Mouse (Mus musculus) lung, postnatal 4 days (tissue): Measurements from ENCODE around the gene Sgf29.
A peak's percentile ranks its signal among the peaks of the same experiment; 100 is the strongest.
"Not testable (repeated sequence)": the region's sequence is repeated elsewhere in the genome, so short reads cannot be mapped to it uniquely, and the experiment has no call there.

Source experiments
- DNase-seq, 2 experiments: peaks; one replicate each; pipeline ENCODE4 v3.0.0; 2021

The Sgf29 gene

GRCm38 (mm10) chr7:126642545-126643243 is 6.4 kb upstream of the Sgf29 start:
- DNase-seq: no peak

DNA sequence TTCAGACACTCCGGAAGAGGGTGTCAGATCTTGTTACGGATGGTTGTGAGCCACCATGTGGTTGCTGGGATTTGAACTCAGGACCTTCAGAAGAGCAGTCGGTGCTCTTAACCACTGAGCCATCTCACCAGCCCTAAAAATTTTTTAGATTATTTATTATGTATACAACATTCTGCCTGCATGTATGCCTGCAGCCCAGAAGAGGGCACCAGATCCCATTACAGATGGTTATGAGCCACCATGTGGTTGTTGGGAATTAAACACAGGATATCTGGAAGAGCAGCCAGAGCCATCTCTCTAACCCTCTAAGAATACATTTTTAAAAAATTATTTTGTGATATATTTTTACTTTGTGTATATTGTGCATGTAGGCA is 5.9 kb upstream of the Sgf29 start:
- peak; percentile 37 to 72 for DNase-seq

- DNase-seq: no peak
Observed at GRCm38 (mm10) chr7:126644345-126644744, 4.8 kb upstream of the Sgf29 start.

DNA sequence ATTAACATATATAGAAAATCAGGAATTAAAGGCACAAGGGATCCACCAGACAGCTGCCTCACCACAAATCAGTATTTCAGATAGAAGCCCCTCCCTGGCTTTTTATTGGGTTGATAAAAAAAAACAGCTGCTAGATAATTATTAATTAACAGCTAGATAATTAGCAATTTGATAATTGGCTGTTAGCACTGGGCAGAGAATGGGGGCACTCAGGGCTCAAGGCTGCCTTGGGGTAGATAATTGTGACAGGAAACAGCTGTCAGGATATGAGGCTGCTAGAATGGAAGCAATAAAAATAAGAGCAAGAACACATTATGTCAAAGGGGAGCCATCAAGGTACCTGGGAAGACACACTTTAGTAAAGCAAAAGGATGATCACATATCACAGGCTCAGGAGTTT is 4.2 kb upstream of the Sgf29 start:
- DNase-seq: no peak

DNA sequence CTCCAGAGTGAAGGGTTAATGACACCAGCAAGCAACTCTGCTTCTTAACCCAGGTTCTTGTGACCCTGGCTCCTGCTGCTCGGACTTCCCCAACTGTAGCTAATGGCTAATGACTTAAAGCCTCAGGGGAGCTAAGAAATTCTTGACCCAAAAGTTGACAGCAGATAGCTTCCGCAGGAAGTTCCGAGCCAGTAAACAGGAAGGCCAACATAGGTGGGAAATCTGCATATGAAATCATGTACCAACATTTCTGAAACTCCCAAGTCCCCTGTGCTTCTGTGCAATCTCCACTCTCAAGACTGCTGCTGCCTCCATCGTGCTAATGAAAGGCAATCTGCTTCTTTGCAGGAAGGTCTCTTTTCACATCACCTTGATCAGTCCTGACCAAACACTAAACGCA is 3.4 kb upstream of the Sgf29 start:
- DNase-seq: no peak

- DNase-seq: no peak
Observed at GRCm38 (mm10) chr7:126648486-126648885, 623 bp upstream of the Sgf29 start.

- no peak for DNase-seq
Observed at GRCm38 (mm10) chr7:126650852-126651251, 1.7 kb downstream of the Sgf29 start.

DNA sequence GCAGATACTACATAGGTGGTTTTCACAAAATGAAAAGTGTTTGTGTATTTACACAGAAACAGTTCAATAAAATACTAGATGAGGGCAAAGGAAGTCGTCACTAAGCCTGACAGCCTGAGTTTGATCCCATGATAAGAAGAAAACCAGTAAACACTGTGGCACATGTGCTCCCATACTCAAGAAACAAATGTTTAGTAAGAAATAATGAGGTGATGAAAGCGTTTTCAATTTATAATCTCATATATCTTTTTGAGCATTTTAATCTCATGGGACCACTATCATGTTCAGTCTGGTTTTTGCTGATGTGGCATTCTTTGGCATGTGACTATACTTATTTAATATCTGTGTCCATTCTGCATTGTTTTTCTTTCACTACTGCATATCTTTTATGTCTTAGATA is 4.9 kb downstream of the Sgf29 start:
- no peak for DNase-seq

GRCm38 (mm10) chr7:126655695-126656094 is 6.6 kb downstream of the Sgf29 start:
- DNase-seq: no peak

- no peak for DNase-seq
Observed at GRCm38 (mm10) chr7:126657522-126657921, 8.4 kb downstream of the Sgf29 start.

DNA sequence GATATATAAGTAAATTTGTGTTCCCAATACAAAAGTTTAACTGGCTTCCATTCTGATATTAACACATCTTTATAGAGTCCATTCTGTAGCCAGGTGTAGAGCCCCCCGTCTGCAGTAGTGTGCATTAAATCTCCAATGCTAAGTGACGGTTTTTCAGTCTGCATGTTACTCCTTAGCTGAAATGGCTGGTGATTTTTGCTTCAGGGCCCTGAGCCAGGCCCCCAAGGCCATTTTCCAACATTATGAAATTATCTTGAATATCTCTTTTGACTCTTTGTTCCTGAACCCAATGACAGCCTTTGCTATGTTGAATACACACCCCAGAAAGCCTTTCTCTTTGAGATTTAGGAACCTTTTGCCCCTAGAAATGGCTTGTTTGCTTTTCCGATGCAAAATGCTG is 10.7 kb downstream of the Sgf29 start:
- no peak for DNase-seq

- DNase-seq: peak; percentile 28 to 41
Observed at GRCm38 (mm10) chr7:126663646-126664045, 14.5 kb downstream of the Sgf29 start.

GRCm38 (mm10) chr7:126665269-126665668 is 16.2 kb downstream of the Sgf29 start:
- DNase-seq: peak; percentile 37 to 42

GRCm38 (mm10) chr7:126667495-126668090 is 18.5 kb downstream of the Sgf29 start:
- no peak for DNase-seq

DNA sequence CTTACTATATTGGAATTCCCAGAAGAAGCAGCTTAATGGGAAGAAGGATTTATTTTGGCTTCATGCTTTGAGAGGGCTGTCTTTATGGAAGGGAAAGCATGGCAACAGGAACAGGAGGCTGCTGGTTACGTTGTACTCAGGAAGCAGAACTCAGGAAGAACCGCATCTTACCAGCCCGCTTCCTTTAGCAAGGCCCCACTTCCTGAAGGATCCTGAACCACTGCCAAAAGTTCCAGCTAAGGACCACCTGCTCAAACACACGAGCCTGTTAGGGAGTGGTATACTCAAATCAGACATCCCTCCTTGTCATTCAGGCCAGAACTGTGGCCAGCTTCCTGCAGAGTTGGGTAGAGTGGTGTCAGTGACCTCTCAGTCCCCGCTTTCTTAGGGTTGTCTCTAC is 19.3 kb downstream of the Sgf29 start:
- peak; percentile 37 to 40 for DNase-seq

- no peak for DNase-seq
Observed at GRCm38 (mm10) chr7:126670152-126670551, 21.0 kb downstream of the Sgf29 start.

DNA sequence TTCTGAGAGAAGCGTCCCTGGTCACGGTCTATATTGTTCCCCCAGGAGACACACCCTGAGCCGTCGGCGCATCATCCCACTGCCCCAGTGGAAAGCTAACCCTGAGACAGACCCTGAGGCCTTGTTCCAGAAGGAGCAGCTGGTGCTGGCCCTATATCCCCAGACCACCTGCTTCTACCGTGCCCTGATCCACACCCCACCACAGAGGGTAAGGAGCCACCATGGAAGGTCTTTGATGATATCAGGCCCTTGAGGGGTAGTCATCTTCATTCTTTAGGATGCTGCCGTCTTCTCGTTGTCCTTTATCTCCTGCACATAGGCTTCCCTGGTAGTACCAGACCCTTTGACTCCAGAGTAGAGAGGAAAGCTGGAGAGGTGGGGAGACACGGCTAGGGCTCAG is 23.0 kb downstream of the Sgf29 start:
- no peak for DNase-seq

DNA sequence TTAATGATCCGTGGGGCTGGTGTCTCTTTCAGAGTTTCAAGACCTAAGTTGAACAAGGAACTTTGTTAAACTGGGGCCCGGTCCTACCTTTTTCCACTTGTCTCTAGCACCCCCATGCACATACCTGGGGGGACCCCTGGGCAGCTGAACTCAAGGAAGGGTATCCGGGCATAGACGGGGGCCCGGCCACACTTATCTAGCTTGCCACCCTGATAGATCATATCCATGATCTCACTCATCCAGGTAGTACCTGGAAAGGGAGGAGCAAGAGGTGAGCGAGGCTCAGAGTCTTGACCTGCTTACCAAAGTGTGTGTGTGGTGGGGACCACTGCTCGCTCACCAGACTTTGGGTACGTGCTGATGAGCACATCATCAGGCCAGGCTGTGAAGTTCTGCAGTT is 26.0 kb downstream of the Sgf29 start:
- DNase-seq: no peak

DNA sequence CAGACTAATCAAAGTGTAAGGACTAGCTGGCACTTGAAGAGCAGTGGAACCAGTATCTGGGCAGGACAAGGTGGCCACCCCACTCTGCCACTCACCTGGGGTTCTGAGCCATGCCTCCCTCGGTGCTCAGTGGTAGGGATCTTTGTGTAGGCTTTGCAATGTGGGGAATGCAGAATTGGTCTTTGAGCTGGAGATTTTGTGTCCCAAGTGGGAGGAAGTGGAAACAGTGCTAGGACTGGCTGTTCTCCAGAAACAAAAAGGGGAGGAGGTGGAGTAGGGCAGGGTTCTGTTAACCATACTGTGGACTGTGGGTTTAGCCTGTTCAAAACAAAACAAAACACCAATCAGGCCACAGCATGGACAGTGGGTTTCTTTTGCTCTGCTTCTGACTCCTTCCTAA is 27.1 kb downstream of the Sgf29 start, which contains the start of gene Sult1a1:
Sult1a1 (minus strand) TSS at position 226 of the 400 bp plus-strand sequence.
- DNase-seq: peak; percentile 57 to 75

- DNase-seq: no peak
Observed at GRCm38 (mm10) chr7:126676631-126677220, 27.6 kb downstream of the Sgf29 start.

DNA sequence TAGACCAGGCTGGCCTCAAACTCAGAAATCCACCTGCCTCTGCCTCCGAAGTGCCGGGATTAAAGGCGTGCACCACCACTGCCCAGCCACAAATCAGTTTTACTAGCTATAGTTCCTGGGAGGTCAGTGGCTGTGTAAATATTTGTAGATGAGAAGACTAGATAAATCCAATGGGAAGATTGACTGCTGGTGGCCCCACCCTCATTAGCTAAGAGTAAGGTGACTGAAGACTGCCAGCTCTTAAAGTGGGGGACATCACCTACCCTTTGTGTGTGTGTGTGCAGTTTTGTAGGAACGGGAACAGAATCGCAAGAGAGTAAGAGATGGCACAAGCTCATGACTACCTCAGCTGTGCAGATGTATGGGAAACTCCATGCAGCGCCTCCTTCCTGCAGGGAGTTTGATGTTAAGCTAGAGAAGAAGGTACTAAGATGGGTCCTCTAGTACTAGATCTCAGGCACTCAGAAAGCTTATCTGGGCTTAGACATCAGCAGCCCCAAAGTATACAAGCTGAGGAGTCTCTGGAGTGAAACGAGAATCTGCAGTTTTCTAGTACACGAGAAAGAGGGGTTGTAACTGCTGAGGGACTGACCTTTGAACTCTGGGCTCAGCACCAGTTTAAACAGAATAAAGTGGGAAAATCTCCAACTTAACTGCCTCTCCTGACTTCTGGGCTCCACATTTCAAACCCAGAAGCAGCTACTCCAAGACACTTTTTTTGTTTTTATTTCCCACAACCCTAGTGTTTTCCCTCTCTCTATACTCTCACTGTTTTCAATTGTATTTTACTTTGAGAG is 29.6 kb downstream of the Sgf29 start:
- DNase-seq: no peak

- no peak for DNase-seq
Observed at GRCm38 (mm10) chr7:126679683-126680082, 30.6 kb downstream of the Sgf29 start.

DNA sequence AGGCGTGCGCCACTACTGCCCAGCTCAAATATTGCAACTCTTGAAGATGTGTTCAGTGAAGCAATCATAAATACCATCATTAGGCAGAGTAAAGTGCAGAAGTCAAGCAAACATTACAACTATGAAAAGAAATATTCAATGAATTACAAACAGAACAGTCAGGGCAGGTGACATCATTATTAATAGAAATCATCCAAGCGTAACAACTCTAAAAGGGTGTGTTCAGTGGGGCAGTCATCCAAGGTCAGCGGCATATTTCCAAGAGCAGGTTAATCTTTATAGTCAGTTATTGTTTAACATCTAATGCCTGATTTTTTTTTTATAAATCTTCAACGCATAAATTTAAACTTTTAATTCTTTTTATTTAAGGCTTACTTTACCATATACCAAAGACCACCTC is 32.1 kb downstream of the Sgf29 start:
- DNase-seq: no peak

DNA sequence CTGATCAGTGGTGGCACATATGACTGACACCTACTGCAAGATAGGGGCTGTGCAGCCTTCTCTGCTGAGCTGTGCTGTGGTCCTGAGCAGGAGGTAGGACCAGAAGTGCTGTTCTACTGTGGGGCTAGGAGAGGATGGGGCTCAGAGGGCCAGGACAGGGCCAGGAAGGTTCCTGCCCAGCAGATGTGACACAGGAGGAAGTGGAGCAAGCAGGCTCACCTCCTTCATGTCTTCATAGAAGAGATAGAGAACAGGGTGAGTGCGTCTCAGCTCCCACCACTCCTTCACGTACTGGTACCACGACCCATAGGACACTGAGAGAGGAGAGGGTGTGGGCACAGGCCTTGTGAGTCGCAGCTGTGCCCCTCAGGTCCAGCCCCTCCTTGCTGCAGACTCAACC is 39.0 kb downstream of the Sgf29 start:
- DNase-seq: not testable (repeated sequence)
